Mouse (Mus musculus): ENCODE results near the gene H2-T22. TPM values are rescaled to one million over a fixed set of nuclear protein-coding genes. Genes with fewer than 3 reads are reported as not detected.
"Not testable (repeated sequence)": the region's sequence is repeated elsewhere in the genome, so short reads cannot be mapped to it uniquely, and the experiment has no call there.

H2-T22 gene
- total and polyA plus RNA-seq, 3 experiments: 10.6 to 26.1 (median 16.4) TPM

- H3K9ac ChIP-seq (ENCODE audit: insufficient read depth, low read depth): no peak overlapping the region
- peak overlapping the region; percentile 8; the same call in 1 of the 2 replicates for H3K4me2 ChIP-seq (ENCODE audit: insufficient read depth, low read depth, poor library complexity, severe bottlenecking)
- H3K36me3 ChIP-seq (replicated peaks in 1 of 2; ENCODE audit: control insufficient read depth in 1 of 2, insufficient read depth in 1 of 2, low read length in 1 of 2): peaks cover 0 to 21% of the 10 kb centered on the region in 2 experiments
- H3K79me2 ChIP-seq (replicated peaks; ENCODE audit: control insufficient read depth, extremely low read depth, insufficient read depth, poor library complexity, severe bottlenecking): peaks cover 32% of the 10 kb centered on the region
- H3K27me3 ChIP-seq (replicated peaks): no peaks in the 10 kb centered on the region
- H3K27ac ChIP-seq (ENCODE audit: insufficient read depth, low read depth): peak overlapping the region; percentile 81
- peak; percentile 85 for DNase-seq (ENCODE audit: extremely low read depth)
- no peaks in the 10 kb centered on the region for H3K9me3 ChIP-seq (replicated peaks; ENCODE audit: low read length)
- H3K4me3 ChIP-seq (replicated peaks in 1 of 3; ENCODE audit: low read depth in 2 of 3, low read length in 2 of 3, poor library complexity in 1 of 3): no peak overlapping the region
- peaks cover 20 to 45% of the 10 kb centered on the region in 2 experiments for H3K4me1 ChIP-seq (ENCODE audit: control insufficient read depth in 1 of 2, insufficient read depth in 2 of 2)
- in situ Hi-C loops (cut with MboI; ENCODE audit: low pct_ligation_motif_present, low pct_unique_long_range_greater_than_20kb, low sequenced_read_pairs): no loop called here
- TF ChIP-seq BHLHE40 (IDR thresholded peaks at IDR 0.05; ENCODE audit: low read depth, low read length): peak; percentile 44; the same call in 1 of the 2 replicates
- peak; percentile 68 for TF ChIP-seq ETS1 (conservative IDR thresholded peaks at IDR 0.05; ENCODE audit: low read depth, low read length)
- no peak for TF ChIP-seq MEF2A (IDR thresholded peaks at IDR 0.05; ENCODE audit: borderline replicate concordance, low read depth, low read length)
- 0 out of 2 replicates have a peak, but pooled peaks have one; percentile 10 for TF ChIP-seq MYC (IDR thresholded peaks at IDR 0.05; ENCODE audit: low read depth, low read length)
- peak; percentile 71 for TF ChIP-seq TCF12 (IDR thresholded peaks at IDR 0.05; ENCODE audit: low read depth, low read length)
- TF ChIP-seq JUND (conservative IDR thresholded peaks at IDR 0.05; ENCODE audit: low read depth, low read length): peak; percentile 13; the same call in 1 of the 2 replicates
- TF ChIP-seq MAFK (IDR thresholded peaks at IDR 0.05; ENCODE audit: insufficient replicate concordance, low read length): 0 out of 2 replicates have a peak, but pooled peaks have one; percentile 48
- peak; percentile 64 for TF ChIP-seq EP300 (IDR thresholded peaks at IDR 0.05; ENCODE audit: low read length)
- TF ChIP-seq IRF4 (IDR thresholded peaks at IDR 0.05; ENCODE audit: low read depth, low read length): 0 out of 2 replicates have a peak, but pooled peaks have one; percentile 18
- no peak for TF ChIP-seq MXI1 (IDR thresholded peaks at IDR 0.05; ENCODE audit: low read depth, low read length)
- TF ChIP-seq USF2 (conservative IDR thresholded peaks at IDR 0.05; ENCODE audit: low read depth, low read length): no peak
- dilution Hi-C loops (cut with MboI; ENCODE audit: extremely low pct_ligation_motif_present, extremely low pct_unique_long_range_greater_than_20kb, low sequenced_read_pairs): no loop called here
These were observed 27.6 kb downstream of the H2-T22 start for GRCm38 (mm10) chr17:36014977-36015376.

GRCm38 (mm10) chr17:36004409-36004808 lies 38.1 kb downstream of the H2-T22 start:
- H3K9ac ChIP-seq (ENCODE audit: insufficient read depth, low read depth); in situ Hi-C loops (cut with MboI; ENCODE audit: low pct_ligation_motif_present, low pct_unique_long_range_greater_than_20kb, low sequenced_read_pairs); H3K4me3 ChIP-seq (replicated peaks in 1 of 3; ENCODE audit: low read depth in 2 of 3, low read length in 2 of 3, poor library complexity in 1 of 3); H3K27me3 ChIP-seq (replicated peaks); H3K4me2 ChIP-seq (ENCODE audit: insufficient read depth, low read depth, poor library complexity, severe bottlenecking); H3K27ac ChIP-seq (ENCODE audit: insufficient read depth, low read depth); DNase-seq (ENCODE audit: extremely low read depth); dilution Hi-C loops (cut with MboI; ENCODE audit: extremely low pct_ligation_motif_present, extremely low pct_unique_long_range_greater_than_20kb, low sequenced_read_pairs): not testable (repeated sequence)
- Histone ChIP-seq H3K4me1 (ENCODE audit: control insufficient read depth in 1 of 2, insufficient read depth in 2 of 2) (peaks cover 3 to 33% of the 10 kb centered on the region in 2 experiments; a peak in 2 of 4 replicates), H3K36me3 (replicated peaks in 1 of 2; ENCODE audit: control insufficient read depth in 1 of 2, insufficient read depth in 1 of 2, low read length in 1 of 2) (peaks cover 18 to 40% of the 10 kb centered on the region in 2 experiments), H3K9me3 (replicated peaks; ENCODE audit: low read length) (peaks cover 31% of the 10 kb centered on the region), H3K79me2 (replicated peaks; ENCODE audit: control insufficient read depth, extremely low read depth, insufficient read depth, poor library complexity, severe bottlenecking) (peaks cover 46% of the 10 kb centered on the region)

DNA sequence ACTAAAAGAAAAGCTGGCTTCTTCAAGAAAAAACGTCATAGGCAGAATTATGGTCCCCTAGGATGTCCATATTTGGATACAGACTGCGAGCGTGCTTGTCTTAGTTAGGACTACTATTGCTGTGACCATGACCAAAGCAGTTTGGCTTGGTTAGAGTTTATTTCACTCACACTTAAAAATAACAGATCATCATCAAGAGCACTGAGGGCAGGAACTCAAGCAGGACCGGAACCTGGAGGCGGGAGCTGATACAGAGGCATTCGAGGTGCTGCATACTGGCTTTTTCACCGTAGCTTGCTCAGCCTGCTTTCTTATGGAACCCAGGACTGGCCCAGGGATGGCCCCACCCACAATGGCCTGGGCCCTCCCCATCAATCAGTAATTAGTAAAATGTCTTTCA lies 39.2 kb downstream of the H2-T22 start:
- Histone ChIP-seq H3K4me3 (replicated peaks in 1 of 3; ENCODE audit: low read depth in 2 of 3, low read length in 2 of 3, poor library complexity in 1 of 3) (no peak overlapping the region), H3K4me2 (ENCODE audit: insufficient read depth, low read depth, poor library complexity, severe bottlenecking) (no peak overlapping the region), H3K9ac (ENCODE audit: insufficient read depth, low read depth) (no peak overlapping the region), H3K27me3 (replicated peaks) (no peaks in the 10 kb centered on the region), H3K79me2 (replicated peaks; ENCODE audit: control insufficient read depth, extremely low read depth, insufficient read depth, poor library complexity, severe bottlenecking) (peaks cover 46% of the 10 kb centered on the region), H3K9me3 (replicated peaks; ENCODE audit: low read length) (peaks cover 31% of the 10 kb centered on the region), H3K36me3 (replicated peaks in 1 of 2; ENCODE audit: control insufficient read depth in 1 of 2, insufficient read depth in 1 of 2, low read length in 1 of 2) (peaks cover 18 to 40% of the 10 kb centered on the region in 2 experiments), H3K4me1 (ENCODE audit: control insufficient read depth in 1 of 2, insufficient read depth in 2 of 2) (peaks cover 3 to 33% of the 10 kb centered on the region in 2 experiments; a peak in 2 of 4 replicates), H3K27ac (ENCODE audit: insufficient read depth, low read depth) (no peak overlapping the region)
- TF ChIP-seq PAX5 (IDR thresholded peaks at IDR 0.05; ENCODE audit: low read length) (no peak), E2F4 (IDR thresholded peaks at IDR 0.05; ENCODE audit: insufficient replicate concordance, low read depth, low read length) (no peak), ZNF384 (IDR thresholded peaks at IDR 0.05; ENCODE audit: low read depth, low read length) (no peak), ZKSCAN1 (IDR thresholded peaks at IDR 0.05; ENCODE audit: borderline replicate concordance, low read depth, low read length) (no peak)
- in situ Hi-C loops (cut with MboI; ENCODE audit: low pct_ligation_motif_present, low pct_unique_long_range_greater_than_20kb, low sequenced_read_pairs): no loop called here
- dilution Hi-C loops (cut with MboI; ENCODE audit: extremely low pct_ligation_motif_present, extremely low pct_unique_long_range_greater_than_20kb, low sequenced_read_pairs): no loop called here
- DNase-seq (ENCODE audit: extremely low read depth): no peak

Data from CH12.LX (cell line).